Mouse (Mus musculus): ENCODE measurements around the gene Dyrk4. TPM values are rescaled to one million over a fixed set of nuclear protein-coding genes. Genes with fewer than 3 reads are reported as not detected.

Gene Dyrk4
- polyA plus RNA-seq (2014; fragmentation: Nextera tagmentation; extraction: Ambion mirVana) = 0.11 and 0.12 TPM in 2 replicates

DNA sequence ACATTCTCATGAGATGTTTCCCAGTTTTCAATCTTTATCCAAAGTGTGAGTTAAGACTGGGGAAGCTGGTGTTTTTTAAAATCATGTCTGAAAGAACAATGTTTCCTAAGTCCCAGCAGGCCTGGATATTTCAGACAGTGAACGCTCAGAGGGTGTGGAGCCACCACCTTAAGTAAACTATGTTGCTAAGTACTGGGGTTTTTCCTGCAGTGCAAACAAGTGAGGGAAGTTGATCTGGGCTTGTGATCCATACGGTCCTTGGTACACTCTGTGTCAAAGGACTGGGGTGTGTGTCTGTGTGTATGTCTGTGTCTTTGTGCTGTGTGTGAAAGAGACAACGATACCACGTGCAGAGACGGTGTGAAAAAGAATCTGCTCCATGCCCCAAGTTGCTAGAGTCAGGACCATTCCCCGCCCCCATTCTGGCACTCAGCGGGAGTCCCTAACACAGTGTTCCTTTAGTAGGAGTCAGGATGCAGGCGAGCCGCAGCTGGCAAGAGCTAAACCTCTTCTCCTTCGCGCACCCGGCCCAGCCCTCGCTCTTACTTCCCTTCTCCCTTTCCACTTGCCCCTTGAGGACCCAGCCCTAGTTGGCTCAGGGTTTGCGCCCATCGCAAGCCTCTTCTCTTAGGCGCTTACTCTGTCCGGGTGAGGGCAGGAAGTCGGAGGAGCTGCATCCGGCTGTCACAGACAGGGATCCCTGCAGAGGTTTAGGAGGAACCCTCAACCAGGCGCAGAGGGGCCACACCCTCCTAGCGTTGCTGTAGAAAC lies at the start of gene Dyrk4:
Gene Dyrk4, minus strand, starts transcription at position 729 of the 771 bp plus-strand sequence.
- Histone ChIP-seq H3K4me2 (ENCODE audit: low read depth) (peak within 1 kb of the TSS; percentile 19; the same call in 1 of the 2 replicates), H3K27me3 (ENCODE audit: control insufficient read depth, insufficient read depth, low read length) (no peaks in the 10 kb centered on the region), H3K9me3 (ENCODE audit: control insufficient read depth, low read length) (no peaks in the 10 kb centered on the region), H3K4me1 (ENCODE audit: control insufficient read depth, insufficient read depth, low read length) (no peaks in the 10 kb centered on the region), H3K36me3 (ENCODE audit: control insufficient read depth, insufficient read depth, low read length) (peaks cover 4% of the 10 kb centered on the region; the same call in 1 of the 2 replicates), H3K27ac (ENCODE audit: low read depth, low read length) (no peak within 1 kb of the TSS), H3K4me3 (ENCODE audit: low read depth, low read length) (peak within 1 kb of the TSS; percentile 21; the same call in 1 of the 2 replicates), H3K9ac (ENCODE audit: low read length) (no peak within 1 kb of the TSS; the same call in 1 of the 2 replicates)
- peak; percentile 47 for DNase-seq (ENCODE audit: low spot score)
- no peak for ATAC-seq (ENCODE audit: insufficient read depth, low FRiP score, low TSS enrichment)
- 8% methylated on average over 21 of the region's 21 CpGs for WGBS

DNA sequence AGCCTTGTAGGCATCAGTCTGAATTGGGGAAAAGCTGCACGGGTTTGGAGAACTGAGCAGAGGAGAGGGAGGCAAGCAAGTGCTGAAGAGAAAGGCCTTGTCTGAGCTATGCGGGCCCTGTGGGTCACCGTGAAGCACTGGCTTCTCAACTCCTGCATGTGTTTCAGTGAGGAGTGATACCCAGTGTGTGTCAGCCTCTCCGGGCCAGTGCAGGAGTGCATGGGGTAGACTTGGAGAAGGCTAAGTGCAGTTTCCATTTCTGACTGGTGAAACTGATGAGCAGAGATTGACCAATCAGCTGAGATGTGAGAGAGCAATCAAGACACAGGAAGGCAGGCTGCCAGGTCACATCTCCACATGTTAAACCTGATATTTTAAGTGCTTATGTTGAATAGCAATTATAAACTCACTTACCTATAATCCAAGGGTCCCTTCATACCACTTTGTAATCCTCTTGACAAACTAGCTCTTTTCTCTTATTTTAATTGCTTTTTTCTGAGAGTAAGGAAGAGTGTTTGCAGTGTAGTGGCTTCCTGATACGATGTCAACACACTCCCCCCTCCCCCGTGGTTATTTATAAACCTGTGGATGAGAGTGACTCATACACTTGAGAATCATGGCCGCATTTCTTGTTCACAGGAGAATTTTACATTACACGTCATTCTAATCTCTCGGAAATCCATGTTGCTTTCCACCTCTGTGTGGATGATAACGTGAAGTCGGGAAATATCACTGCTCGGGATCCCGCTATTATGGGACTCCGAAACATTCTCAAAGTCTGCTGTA lies 44.8 kb upstream of the Dyrk4 start:
- H3K9me3 ChIP-seq (ENCODE audit: control insufficient read depth, low read length) = no peaks in the 10 kb centered on the region
- no peak overlapping the region for H3K4me3 ChIP-seq (ENCODE audit: low read depth, low read length)
- no peaks in the 10 kb centered on the region for H3K4me1 ChIP-seq (ENCODE audit: control insufficient read depth, insufficient read depth, low read length)
- H3K27ac ChIP-seq (ENCODE audit: low read depth, low read length) = no peak overlapping the region
- H3K36me3 ChIP-seq (ENCODE audit: control insufficient read depth, insufficient read depth, low read length) = no peaks in the 10 kb centered on the region
- H3K4me2 ChIP-seq (ENCODE audit: low read depth) = no peak overlapping the region
- DNase-seq (ENCODE audit: low spot score) = no peak
- ATAC-seq (ENCODE audit: insufficient read depth, low FRiP score, low TSS enrichment) = no peak
- no peaks in the 10 kb centered on the region for H3K27me3 ChIP-seq (ENCODE audit: control insufficient read depth, insufficient read depth, low read length)
- H3K9ac ChIP-seq (ENCODE audit: low read length) = no peak overlapping the region
- WGBS = 91% methylated on average over 14 of the region's 14 CpGs

DNA sequence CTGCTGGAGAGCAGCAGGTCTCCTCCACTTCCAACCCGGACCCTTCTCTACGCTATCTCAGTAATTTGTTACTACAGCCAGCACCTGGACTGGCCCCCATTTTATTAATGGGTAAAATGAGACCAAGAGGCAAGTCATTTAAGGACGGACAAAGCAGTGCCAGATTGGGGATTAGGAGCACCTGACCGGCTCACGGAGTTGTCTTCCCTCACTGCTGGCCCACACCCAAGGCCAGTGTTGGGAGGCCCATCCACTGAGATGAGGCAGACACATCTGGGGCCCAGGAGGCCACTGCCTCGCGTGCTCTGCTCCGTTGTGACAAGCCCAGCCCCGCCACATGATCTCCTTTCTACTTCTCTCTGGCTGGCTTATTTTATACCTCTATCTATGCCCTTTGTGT lies 41.8 kb upstream of the Dyrk4 start:
- Histone ChIP-seq H3K4me2 (ENCODE audit: low read depth) (no peak overlapping the region), H3K4me1 (ENCODE audit: control insufficient read depth, insufficient read depth, low read length) (no peaks in the 10 kb centered on the region), H3K4me3 (ENCODE audit: low read depth, low read length) (no peak overlapping the region), H3K9ac (ENCODE audit: low read length) (no peak overlapping the region), H3K27me3 (ENCODE audit: control insufficient read depth, insufficient read depth, low read length) (no peaks in the 10 kb centered on the region), H3K9me3 (ENCODE audit: control insufficient read depth, low read length) (no peaks in the 10 kb centered on the region), H3K36me3 (ENCODE audit: control insufficient read depth, insufficient read depth, low read length) (no peaks in the 10 kb centered on the region), H3K27ac (ENCODE audit: low read depth, low read length) (no peak overlapping the region)
- no peak for DNase-seq (ENCODE audit: low spot score)
- ATAC-seq (ENCODE audit: insufficient read depth, low FRiP score, low TSS enrichment) = no peak
- WGBS = 87% methylated on average over 9 of the region's 9 CpGs

DNA sequence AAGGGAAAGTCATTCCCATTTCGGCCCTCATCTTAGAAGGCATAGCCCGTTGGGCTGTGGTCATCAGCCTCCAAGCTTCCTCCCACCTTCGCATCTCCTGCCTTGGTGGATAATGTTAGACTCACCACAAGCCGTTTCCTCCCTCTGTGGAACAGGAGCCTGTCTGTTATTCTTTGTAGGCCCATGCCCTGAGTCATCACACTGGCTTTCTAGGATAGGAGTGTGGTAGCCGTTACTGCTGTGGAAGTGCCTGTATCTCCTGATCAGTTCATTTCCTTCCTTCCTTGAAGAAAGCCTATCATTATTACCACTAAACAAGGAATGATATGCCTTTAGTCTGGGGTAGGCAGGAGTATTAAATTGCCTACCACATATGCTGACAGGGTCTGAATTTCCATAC lies 41.1 kb upstream of the Dyrk4 start:
- no peak for DNase-seq (ENCODE audit: low spot score)
- no peak overlapping the region for H3K4me3 ChIP-seq (ENCODE audit: low read depth, low read length)
- WGBS = 90% methylated on average over 5 of the region's 5 CpGs
- no peaks in the 10 kb centered on the region for H3K27me3 ChIP-seq (ENCODE audit: control insufficient read depth, insufficient read depth, low read length)
- no peaks in the 10 kb centered on the region for H3K36me3 ChIP-seq (ENCODE audit: control insufficient read depth, insufficient read depth, low read length)
- ATAC-seq (ENCODE audit: insufficient read depth, low FRiP score, low TSS enrichment) = no peak
- H3K9ac ChIP-seq (ENCODE audit: low read length) = no peak overlapping the region
- H3K4me1 ChIP-seq (ENCODE audit: control insufficient read depth, insufficient read depth, low read length) = no peaks in the 10 kb centered on the region
- no peak overlapping the region for H3K27ac ChIP-seq (ENCODE audit: low read depth, low read length)
- no peaks in the 10 kb centered on the region for H3K9me3 ChIP-seq (ENCODE audit: control insufficient read depth, low read length)
- H3K4me2 ChIP-seq (ENCODE audit: low read depth) = no peak overlapping the region

DNA sequence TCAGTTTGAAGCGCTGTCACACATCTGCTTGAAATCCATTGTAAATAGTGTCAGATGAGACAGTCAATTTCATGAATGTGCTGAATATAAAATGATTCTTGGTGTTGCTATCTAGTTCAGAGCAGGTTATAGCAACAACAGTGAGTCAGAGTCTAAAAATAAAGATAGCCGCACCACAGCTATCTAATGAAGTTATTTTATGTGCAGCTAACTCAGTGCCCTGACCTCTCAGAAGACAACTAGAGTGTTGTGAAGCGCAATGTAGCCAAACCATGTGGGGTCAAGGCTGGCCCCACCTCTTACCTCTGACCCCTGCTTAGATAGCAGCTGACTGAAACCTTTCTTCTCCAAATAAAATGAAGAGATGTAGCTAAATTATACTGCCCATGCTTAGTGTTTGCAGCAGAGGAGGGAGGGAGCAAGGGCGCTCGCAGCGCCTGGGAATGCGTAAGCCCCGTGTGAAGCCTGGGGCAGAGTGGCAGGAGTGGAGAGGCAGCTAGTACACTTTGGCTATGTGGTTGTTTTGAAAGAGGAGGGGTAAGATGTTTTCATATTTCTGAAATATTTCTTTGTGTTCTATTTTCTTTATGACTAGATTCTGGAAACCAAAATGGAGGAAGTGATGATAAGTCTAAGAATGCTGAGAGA lies 39.9 kb upstream of the Dyrk4 start:
- no peaks in the 10 kb centered on the region for H3K9me3 ChIP-seq (ENCODE audit: control insufficient read depth, low read length)
- ATAC-seq (ENCODE audit: insufficient read depth, low FRiP score, low TSS enrichment) (no peak), DNase-seq (ENCODE audit: low spot score) (no peak)
- H3K9ac ChIP-seq (ENCODE audit: low read length) = no peak overlapping the region
- no peak overlapping the region for H3K27ac ChIP-seq (ENCODE audit: low read depth, low read length)
- 92% methylated on average over 8 of the region's 8 CpGs for WGBS
- no peaks in the 10 kb centered on the region for H3K27me3 ChIP-seq (ENCODE audit: control insufficient read depth, insufficient read depth, low read length)
- no peaks in the 10 kb centered on the region for H3K36me3 ChIP-seq (ENCODE audit: control insufficient read depth, insufficient read depth, low read length)
- H3K4me2 ChIP-seq (ENCODE audit: low read depth) = no peak overlapping the region
- H3K4me1 ChIP-seq (ENCODE audit: control insufficient read depth, insufficient read depth, low read length) = no peaks in the 10 kb centered on the region
- H3K4me3 ChIP-seq (ENCODE audit: low read depth, low read length) = no peak overlapping the region

DNA sequence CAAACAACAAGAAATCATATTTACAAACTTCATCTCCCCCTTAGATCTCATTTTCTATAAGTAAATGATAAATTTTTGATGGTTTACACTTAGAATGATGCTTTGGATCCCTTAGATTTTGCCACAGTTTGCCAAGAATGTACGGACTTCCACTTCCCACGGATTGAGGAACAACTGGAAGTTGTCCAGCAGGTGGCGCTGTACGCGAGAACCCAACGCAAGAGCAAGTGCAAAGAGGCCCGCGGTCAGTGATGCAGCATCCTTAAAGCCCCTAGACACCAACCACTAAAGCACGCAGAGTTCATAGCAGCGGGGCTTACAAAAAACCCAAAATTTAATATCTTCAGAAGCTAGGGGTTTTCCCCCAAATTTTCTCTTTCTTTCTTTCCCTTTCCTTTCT lies 34.1 kb upstream of the Dyrk4 start:
- WGBS = 13% methylated on average over 10 of the region's 10 CpGs
- ATAC-seq (ENCODE audit: insufficient read depth, low FRiP score, low TSS enrichment) (no peak), DNase-seq (ENCODE audit: low spot score) (peak; percentile 85)
- no peaks in the 10 kb centered on the region for H3K4me1 ChIP-seq (ENCODE audit: control insufficient read depth, insufficient read depth, low read length)
- no peak overlapping the region for H3K9ac ChIP-seq (ENCODE audit: low read length)
- H3K4me3 ChIP-seq (ENCODE audit: low read depth, low read length) = no peak overlapping the region
- H3K9me3 ChIP-seq (ENCODE audit: control insufficient read depth, low read length) = no peaks in the 10 kb centered on the region
- H3K27ac ChIP-seq (ENCODE audit: low read depth, low read length) = no peak overlapping the region
- H3K27me3 ChIP-seq (ENCODE audit: control insufficient read depth, insufficient read depth, low read length) = no peaks in the 10 kb centered on the region
- no peak overlapping the region for H3K4me2 ChIP-seq (ENCODE audit: low read depth)
- no peaks in the 10 kb centered on the region for H3K36me3 ChIP-seq (ENCODE audit: control insufficient read depth, insufficient read depth, low read length)

DNA sequence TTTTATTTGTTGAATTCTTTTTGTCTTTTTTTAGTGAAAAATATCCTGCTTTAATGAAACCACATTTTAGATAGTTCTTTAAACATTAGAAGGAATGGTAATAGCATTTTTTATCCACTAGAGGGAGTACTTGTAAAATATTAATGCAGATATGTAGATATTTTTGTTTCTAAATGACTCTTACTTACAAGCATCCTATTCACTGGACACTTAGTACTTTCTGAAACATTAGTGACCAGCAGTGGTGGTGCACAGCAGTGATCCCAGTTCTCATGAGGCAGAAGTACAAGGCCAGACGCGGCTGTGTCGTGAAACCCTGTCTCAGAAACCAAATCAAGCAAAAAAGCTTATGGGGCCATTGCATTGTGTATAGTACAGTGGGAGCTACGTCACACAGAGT lies 26.7 kb upstream of the Dyrk4 start:
- H3K36me3 ChIP-seq (ENCODE audit: control insufficient read depth, insufficient read depth, low read length) = no peaks in the 10 kb centered on the region
- no peak overlapping the region for H3K4me2 ChIP-seq (ENCODE audit: low read depth)
- WGBS = 85% methylated on average over 4 of the region's 4 CpGs
- H3K27me3 ChIP-seq (ENCODE audit: control insufficient read depth, insufficient read depth, low read length) = no peaks in the 10 kb centered on the region
- peak; percentile 14 for DNase-seq (ENCODE audit: low spot score)
- no peaks in the 10 kb centered on the region for H3K4me1 ChIP-seq (ENCODE audit: control insufficient read depth, insufficient read depth, low read length)
- no peaks in the 10 kb centered on the region for H3K9me3 ChIP-seq (ENCODE audit: control insufficient read depth, low read length)
- no peak overlapping the region for H3K9ac ChIP-seq (ENCODE audit: low read length)
- no peak overlapping the region for H3K27ac ChIP-seq (ENCODE audit: low read depth, low read length)
- ATAC-seq (ENCODE audit: insufficient read depth, low FRiP score, low TSS enrichment) = no peak
- H3K4me3 ChIP-seq (ENCODE audit: low read depth, low read length) = no peak overlapping the region

DNA sequence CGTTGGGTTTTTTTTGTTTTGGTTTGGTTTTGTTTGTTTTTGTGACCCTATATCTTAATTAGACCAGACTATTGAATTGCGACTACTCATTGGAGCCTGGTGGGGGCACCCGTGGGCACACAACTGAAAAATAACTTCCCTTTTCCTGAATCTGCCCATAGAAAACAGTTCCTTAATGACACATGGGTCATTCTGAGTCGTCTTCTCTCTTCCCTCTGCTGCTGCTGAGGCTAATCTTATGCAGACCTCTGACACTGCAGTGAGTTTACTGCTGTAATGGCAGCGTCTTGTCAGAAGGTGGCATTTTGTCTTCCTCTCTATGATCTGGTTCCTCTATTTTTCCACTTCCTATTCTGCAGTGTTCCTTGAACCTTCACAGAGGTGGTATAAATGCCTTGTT lies 18.8 kb upstream of the Dyrk4 start:
- no peaks in the 10 kb centered on the region for H3K27me3 ChIP-seq (ENCODE audit: control insufficient read depth, insufficient read depth, low read length)
- H3K27ac ChIP-seq (ENCODE audit: low read depth, low read length) = no peak overlapping the region
- H3K9me3 ChIP-seq (ENCODE audit: control insufficient read depth, low read length) = no peaks in the 10 kb centered on the region
- no peak for ATAC-seq (ENCODE audit: insufficient read depth, low FRiP score, low TSS enrichment)
- WGBS = 3% methylated on average over 5 of the region's 5 CpGs
- H3K36me3 ChIP-seq (ENCODE audit: control insufficient read depth, insufficient read depth, low read length) = no peaks in the 10 kb centered on the region
- H3K4me3 ChIP-seq (ENCODE audit: low read depth, low read length) = peak overlapping the region; percentile 71
- H3K9ac ChIP-seq (ENCODE audit: low read length) = peak overlapping the region; percentile 76
- DNase-seq (ENCODE audit: low spot score) = peak; percentile 35
- H3K4me1 ChIP-seq (ENCODE audit: control insufficient read depth, insufficient read depth, low read length) = peaks cover 8% of the 10 kb centered on the region
- peak overlapping the region; percentile 94 for H3K4me2 ChIP-seq (ENCODE audit: low read depth)

Measured in neural tube, embryonic 11.5 days (tissue).